Mouse (Mus musculus) limb, embryonic 15.5 days (tissue): ENCODE measurements around the gene Gm4707. TPM values are rescaled to one million over a fixed set of nuclear protein-coding genes. Genes with fewer than 3 reads are reported as not detected.
"Not testable (repeated sequence)": the region's sequence is repeated elsewhere in the genome, so short reads cannot be mapped to it uniquely, and the experiment has no call there.

Experiments
- ATAC-seq: fragments of 200-750 bp; cut with Nextera tagmentation; 2 replicates; pipeline ENCODE4 v1.8.0; 2017; ENCODE audit warnings: low read depth, moderate TSS enrichment; ENCODE audit not compliant: insufficient number of reproducible peaks, low FRiP score, low TSS enrichment
- H3K27ac ChIP-seq: fragments of 300-500 bp; sonication (generic); 2 replicates; pipeline ENCODE4 v1.5.1; 2015; ENCODE audit warnings: moderate library complexity, mild to moderate bottlenecking, inconsistent platforms
- H3K27me3 ChIP-seq: fragments of 300-500 bp; sonication (generic); 2 replicates; pipeline ENCODE4 v1.6.1; 2015; ENCODE audit warnings: inconsistent platforms
- H3K36me3 ChIP-seq: fragments of 300-500 bp; sonication (generic); 2 replicates; pipeline ENCODE4 v1.6.1; 2015; ENCODE audit warnings: inconsistent platforms
- H3K4me1 ChIP-seq: fragments of 300-500 bp; sonication (generic); 2 replicates; pipeline ENCODE4 v1.6.1; 2015; ENCODE audit warnings: inconsistent platforms
- H3K4me2 ChIP-seq: fragments of 300-500 bp; sonication (generic); 2 replicates; pipeline ENCODE4 v1.6.1; 2015; ENCODE audit warnings: mild to moderate bottlenecking, inconsistent platforms
- H3K4me3 ChIP-seq: fragments of 300-500 bp; sonication (generic); 2 replicates; pipeline ENCODE4 v1.5.1; 2015; ENCODE audit warnings: mild to moderate bottlenecking, inconsistent platforms
- H3K9ac ChIP-seq: fragments of 300-500 bp; sonication (generic); 2 replicates; pipeline ENCODE4 v1.6.1; 2015; ENCODE audit warnings: inconsistent platforms
- H3K9me3 ChIP-seq: fragments of 300-500 bp; sonication (generic); 2 replicates; pipeline ENCODE4 v1.6.1; 2016; ENCODE audit warnings: inconsistent platforms
- WGBS: fragments of 180-500 bp; shearing (Covaris S2); methylation state at CpG from one replicate; pipeline ENCODE4 v1.1.7; 2015; 5-methylcytosine and 5-hydroxymethylcytosine counted together
- polyA plus RNA-seq: library from polyadenylated mRNA; unstranded; fragments of >200 nt; fragmentation: Nextera tagmentation; extraction: Ambion mirVana; gene quantifications from 2 replicates; pipeline ENCODE4 v1.2.1, GENCODE M21; 2015

The Gm4707 gene
- polyA plus RNA-seq, 1 experiment from 2014 or later: 2.3 TPM

GRCm38 (mm10) chr17:71422502-71422901 is 37.2 kb downstream of the Gm4707 start:
- H3K9ac ChIP-seq, H3K4me1 ChIP-seq, H3K27me3 ChIP-seq, H3K9me3 ChIP-seq, H3K4me3 ChIP-seq, ATAC-seq, H3K27ac ChIP-seq, H3K4me2 ChIP-seq: not testable (repeated sequence)
- peaks cover 42% of the 10 kb centered on the region for H3K36me3 ChIP-seq
- WGBS: 100% methylated on average over 2 of the region's 2 CpGs

GRCm38 (mm10) chr17:71419448-71419847 is 40.3 kb downstream of the Gm4707 start:
- not testable (repeated sequence) for H3K27ac ChIP-seq, H3K4me1 ChIP-seq, ATAC-seq, H3K9me3 ChIP-seq, H3K27me3 ChIP-seq, H3K4me2 ChIP-seq, H3K9ac ChIP-seq, H3K4me3 ChIP-seq
- H3K36me3 ChIP-seq: peaks cover 50% of the 10 kb centered on the region
- 86% methylated on average over 5 of the region's 5 CpGs for WGBS

- H3K9ac ChIP-seq: no peak overlapping the region
- peaks cover 36% of the 10 kb centered on the region for H3K36me3 ChIP-seq
- WGBS: 93% methylated on average over 1 of the region's 1 CpGs
- peaks cover 5% of the 10 kb centered on the region; the same call in 1 of the 2 replicates for H3K9me3 ChIP-seq
- no peak overlapping the region for H3K4me2 ChIP-seq
- H3K27ac ChIP-seq: no peak overlapping the region
- no peak for ATAC-seq
- no peaks in the 10 kb centered on the region for H3K27me3 ChIP-seq
- H3K4me1 ChIP-seq: no peaks in the 10 kb centered on the region
- no peak overlapping the region for H3K4me3 ChIP-seq
Observed at GRCm38 (mm10) chr17:71417008-71417407, 42.7 kb downstream of the Gm4707 start.

Other genes with a start within 250 kb of the Gm4707 start
- gene Emilin2, start 147.9 kb downstream of the Gm4707 start, polyA plus RNA-seq: 32.9 and 39.3 TPM in 2 replicates
- 50.8 and 53.3 TPM in 2 replicates for gene Smchd1, start 15.4 kb upstream of the Gm4707 start, polyA plus RNA-seq
- 36.7 and 38.8 TPM in 2 replicates for gene Ndc80, start 66.9 kb upstream of the Gm4707 start, polyA plus RNA-seq
- 0.88 and 1.1 TPM in 2 replicates for gene Spdya, start 92.1 kb upstream of the Gm4707 start, polyA plus RNA-seq
- 68.8 and 70.1 TPM in 2 replicates for gene Wdr43, start 156.0 kb upstream of the Gm4707 start, polyA plus RNA-seq
- 0.29 and 0.50 TPM in 2 replicates for gene Togaram2, start 213.3 kb upstream of the Gm4707 start, polyA plus RNA-seq